Mouse (Mus musculus): ENCODE data around the gene Spsb1.

- TF ChIP-seq CTCF (IDR thresholded peaks at IDR 0.05; ENCODE audit: low read depth) = no peak
- no peak for TF ChIP-seq EP300 (IDR thresholded peaks at IDR 0.05; ENCODE audit: low read depth)
These were observed 16.6 kb upstream of the Spsb1 start for GRCm38 (mm10) chr4:149971393-149971792.

Data from liver, embryonic 14.5 days (tissue).